Mouse (Mus musculus): ENCODE measurements at regions not wholly inside any gene's neighbourhood (a gene's known extent, or its start where the extent isn't known, plus 50 kb on each side); places are given as distances from the start of the nearest gene placed in this dataset.

GRCm38 (mm10) chr11:18598349-18598748 lies 420.4 kb downstream of the Meis1 start:
- DNase-seq (ENCODE audit: low spot score): no peak

GRCm38 (mm10) chr11:18596996-18597395 lies 421.8 kb downstream of the Meis1 start:
- Histone ChIP-seq H3K36me3 (ENCODE audit: control insufficient read depth, insufficient read depth, low read length) (no peaks in the 10 kb centered on the region), H3K27ac (replicated peaks; ENCODE audit: low read depth, low read length) (no peak overlapping the region), H3K4me3 (replicated peaks; ENCODE audit: low read length) (no peak overlapping the region), H3K4me1 (ENCODE audit: control insufficient read depth, insufficient read depth, low read length) (no peaks in the 10 kb centered on the region), H3K9ac (ENCODE audit: low read depth, low read length, severe bottlenecking) (no peak overlapping the region), H3K27me3 (ENCODE audit: control insufficient read depth, insufficient read depth, low read length) (no peaks in the 10 kb centered on the region), H3K9me3 (ENCODE audit: control insufficient read depth, low read length) (no peaks in the 10 kb centered on the region), H3K4me2 (replicated peaks; ENCODE audit: low read depth, low read length, severe bottlenecking) (no peak overlapping the region)
- DNase-seq (ENCODE audit: low spot score) (no peak), ATAC-seq (ENCODE audit: low FRiP score, low read depth) (no peak)
- 87% methylated on average over 4 of the region's 4 CpGs for WGBS
- no peak for TF ChIP-seq POLR2A (IDR thresholded peaks at IDR 0.05; ENCODE audit: borderline replicate concordance, extremely low read depth, insufficient read depth, insufficient read length)

More at GRCm38 (mm10) chr11:18598349-18598748, 420.4 kb downstream of the Meis1 start:
- 69% methylated on average over 3 of the region's 3 CpGs for WGBS
- H3K27ac ChIP-seq (replicated peaks; ENCODE audit: low read depth, low read length): no peak overlapping the region
- H3K36me3 ChIP-seq (ENCODE audit: control insufficient read depth, insufficient read depth, low read length): no peaks in the 10 kb centered on the region
- ATAC-seq (ENCODE audit: low FRiP score, low read depth): no peak
- no peaks in the 10 kb centered on the region for H3K4me1 ChIP-seq (ENCODE audit: control insufficient read depth, insufficient read depth, low read length)
- no peaks in the 10 kb centered on the region for H3K9me3 ChIP-seq (ENCODE audit: control insufficient read depth, low read length)
- no peak overlapping the region for H3K4me3 ChIP-seq (replicated peaks; ENCODE audit: low read length)
- H3K27me3 ChIP-seq (ENCODE audit: control insufficient read depth, insufficient read depth, low read length): no peaks in the 10 kb centered on the region
- no peak overlapping the region for H3K9ac ChIP-seq (ENCODE audit: low read depth, low read length, severe bottlenecking)
- no peak for TF ChIP-seq POLR2A (IDR thresholded peaks at IDR 0.05; ENCODE audit: borderline replicate concordance, extremely low read depth, insufficient read depth, insufficient read length)
- no peak overlapping the region for H3K4me2 ChIP-seq (replicated peaks; ENCODE audit: low read depth, low read length, severe bottlenecking)

GRCm38 (mm10) chr11:18590487-18590886 lies 428.3 kb downstream of the Meis1 start:
- TF ChIP-seq POLR2A (IDR thresholded peaks at IDR 0.05; ENCODE audit: borderline replicate concordance, extremely low read depth, insufficient read depth, insufficient read length): no peak
- Histone ChIP-seq H3K27ac (replicated peaks; ENCODE audit: low read depth, low read length) (no peak overlapping the region), H3K4me2 (replicated peaks; ENCODE audit: low read depth, low read length, severe bottlenecking) (no peak overlapping the region), H3K4me1 (ENCODE audit: control insufficient read depth, insufficient read depth, low read length) (no peaks in the 10 kb centered on the region), H3K9ac (ENCODE audit: low read depth, low read length, severe bottlenecking) (no peak overlapping the region), H3K4me3 (replicated peaks; ENCODE audit: low read length) (no peak overlapping the region), H3K27me3 (ENCODE audit: control insufficient read depth, insufficient read depth, low read length) (no peaks in the 10 kb centered on the region), H3K36me3 (ENCODE audit: control insufficient read depth, insufficient read depth, low read length) (no peaks in the 10 kb centered on the region), H3K9me3 (ENCODE audit: control insufficient read depth, low read length) (no peaks in the 10 kb centered on the region)
- ATAC-seq (ENCODE audit: low FRiP score, low read depth) (no peak), DNase-seq (ENCODE audit: low spot score) (no peak)
- WGBS: 83% methylated on average over 1 of the region's 1 CpGs

- no peak for ATAC-seq (ENCODE audit: low FRiP score, low read depth)
- DNase-seq (ENCODE audit: low spot score): no peak
- no peak for TF ChIP-seq POLR2A (IDR thresholded peaks at IDR 0.05; ENCODE audit: borderline replicate concordance, extremely low read depth, insufficient read depth, insufficient read length)
- no peaks in the 10 kb centered on the region for H3K4me1 ChIP-seq (ENCODE audit: control insufficient read depth, insufficient read depth, low read length)
- H3K4me2 ChIP-seq (replicated peaks; ENCODE audit: low read depth, low read length, severe bottlenecking): no peak overlapping the region
- H3K27me3 ChIP-seq (ENCODE audit: control insufficient read depth, insufficient read depth, low read length): no peaks in the 10 kb centered on the region
- WGBS: 48% methylated on average over 3 of the region's 3 CpGs
- no peaks in the 10 kb centered on the region for H3K9me3 ChIP-seq (ENCODE audit: control insufficient read depth, low read length)
- no peaks in the 10 kb centered on the region for H3K36me3 ChIP-seq (ENCODE audit: control insufficient read depth, insufficient read depth, low read length)
- H3K27ac ChIP-seq (replicated peaks; ENCODE audit: low read depth, low read length): no peak overlapping the region
- H3K4me3 ChIP-seq (replicated peaks; ENCODE audit: low read length): no peak overlapping the region
- H3K9ac ChIP-seq (ENCODE audit: low read depth, low read length, severe bottlenecking): no peak overlapping the region
Observed at GRCm38 (mm10) chr11:18586468-18586867, 432.3 kb downstream of the Meis1 start.

- TF ChIP-seq POLR2A (IDR thresholded peaks at IDR 0.05; ENCODE audit: borderline replicate concordance, extremely low read depth, insufficient read depth, insufficient read length): no peak
- Histone ChIP-seq H3K4me3 (replicated peaks; ENCODE audit: low read length) (no peak overlapping the region), H3K36me3 (ENCODE audit: control insufficient read depth, insufficient read depth, low read length) (no peaks in the 10 kb centered on the region), H3K27me3 (ENCODE audit: control insufficient read depth, insufficient read depth, low read length) (no peaks in the 10 kb centered on the region), H3K4me1 (ENCODE audit: control insufficient read depth, insufficient read depth, low read length) (no peaks in the 10 kb centered on the region), H3K9me3 (ENCODE audit: control insufficient read depth, low read length) (no peaks in the 10 kb centered on the region), H3K4me2 (replicated peaks; ENCODE audit: low read depth, low read length, severe bottlenecking) (no peak overlapping the region), H3K27ac (replicated peaks; ENCODE audit: low read depth, low read length) (no peak overlapping the region), H3K9ac (ENCODE audit: low read depth, low read length, severe bottlenecking) (no peak overlapping the region)
- DNase-seq (ENCODE audit: low spot score): no peak
- ATAC-seq (ENCODE audit: low FRiP score, low read depth): no peak
- WGBS: 81% methylated on average over 8 of the region's 8 CpGs
Observed at GRCm38 (mm10) chr11:18585031-18585430, 433.8 kb downstream of the Meis1 start.

- H3K27me3 ChIP-seq (ENCODE audit: control insufficient read depth, insufficient read depth, low read length): no peaks in the 10 kb centered on the region
Observed at GRCm38 (mm10) chr11:18582781-18583161, 436.0 kb downstream of the Meis1 start.

More at GRCm38 (mm10) chr11:18582781-18583161, 436.0 kb downstream of the Meis1 start:
- Histone ChIP-seq H3K4me3 (replicated peaks; ENCODE audit: low read length) (no peak overlapping the region), H3K36me3 (ENCODE audit: control insufficient read depth, insufficient read depth, low read length) (no peaks in the 10 kb centered on the region), H3K4me1 (ENCODE audit: control insufficient read depth, insufficient read depth, low read length) (no peaks in the 10 kb centered on the region), H3K9me3 (ENCODE audit: control insufficient read depth, low read length) (no peaks in the 10 kb centered on the region), H3K9ac (ENCODE audit: low read depth, low read length, severe bottlenecking) (no peak overlapping the region), H3K4me2 (replicated peaks; ENCODE audit: low read depth, low read length, severe bottlenecking) (no peak overlapping the region), H3K27ac (replicated peaks; ENCODE audit: low read depth, low read length) (no peak overlapping the region)
- WGBS: 86% methylated on average over 1 of the region's 1 CpGs
- TF ChIP-seq POLR2A (IDR thresholded peaks at IDR 0.05; ENCODE audit: borderline replicate concordance, extremely low read depth, insufficient read depth, insufficient read length): no peak
- no peak for ATAC-seq (ENCODE audit: low FRiP score, low read depth)
- no peak for DNase-seq (ENCODE audit: low spot score)

Data from limb, embryonic 14.5 days (tissue).